Mouse (Mus musculus) ES-E14 (cell line): ENCODE measurements around the gene Lin7a. TPM values are rescaled to one million over a fixed set of nuclear protein-coding genes. Genes with fewer than 3 reads are reported as not detected.

Source experiments
- DNase-seq: peaks from one replicate; pipeline ENCODE4 v3.0.0-alpha.2; 2013; ENCODE audit warnings: low read depth, low spot score
- H3K27ac ChIP-seq: 2 replicates; pipeline ENCODE4 v1.5.1; 2012; ENCODE audit warnings: low read depth, mild to moderate bottlenecking, low read length, moderate library complexity, mixed read lengths; ENCODE audit not compliant: poor library complexity, insufficient read depth, severe bottlenecking
- H3K36me3 ChIP-seq: 2 replicates; pipeline ENCODE4 v1.6.1; 2012; ENCODE audit warnings: mild to moderate bottlenecking, low read length, moderate library complexity, mixed read lengths; ENCODE audit not compliant: control insufficient read depth, poor library complexity, insufficient read depth, severe bottlenecking
- H3K4me1 ChIP-seq, 2 experiments: fragments of 150-350 bp in 1 of 2; sonication (generic) in 1 of 2; 2 replicates each; pipeline ENCODE4 v1.6.1; 2012; ENCODE audit warnings: low read length in 2 of 2, mild to moderate bottlenecking in 1 of 2, mixed read lengths in 1 of 2; ENCODE audit not compliant: control insufficient read depth in 2 of 2, insufficient read depth in 2 of 2, poor library complexity in 1 of 2
- H3K4me3 ChIP-seq, 2 experiments: fragments of 150-350 bp in 1 of 2; sonication (generic) in 1 of 2; 2 replicates each; pipeline ENCODE4 v1.5.1; 2012; ENCODE audit warnings: low read length in 2 of 2, low read depth in 1 of 2, mild to moderate bottlenecking in 1 of 2, mixed read lengths in 1 of 2; ENCODE audit not compliant: insufficient read depth in 1 of 2, poor library complexity in 1 of 2, severe bottlenecking in 1 of 2
- H3K9ac ChIP-seq: 2 replicates; pipeline ENCODE4 v1.6.1; 2012; ENCODE audit warnings: low read depth, mild to moderate bottlenecking, low read length, mixed read lengths; ENCODE audit not compliant: poor library complexity, insufficient read depth, severe bottlenecking
- H3K9me3 ChIP-seq: fragments of 150-350 bp; sonication (generic); 2 replicates; pipeline ENCODE4 v1.6.1; 2012; ENCODE audit warnings: low read depth, mild to moderate bottlenecking, low read length; ENCODE audit not compliant: control insufficient read depth, insufficient read depth
- CHD2 ChIP-seq: IDR thresholded peaks from 2 replicates; pipeline ENCODE4 v1.6.1; 2014; ENCODE audit warnings: mild to moderate bottlenecking, low read depth, low read length, inconsistent platforms
- HCFC1 ChIP-seq: IDR thresholded peaks from 2 replicates; pipeline ENCODE4 v1.6.1; 2012; ENCODE audit warnings: low read length, inconsistent platforms, borderline replicate concordance; ENCODE audit not compliant: insufficient read depth
- MAFK ChIP-seq: IDR thresholded peaks from 2 replicates; pipeline ENCODE4 v1.6.1; 2014; ENCODE audit warnings: mild to moderate bottlenecking, low read depth, low read length, inconsistent platforms; ENCODE audit not compliant: insufficient read depth
- ZC3H11A ChIP-seq: IDR thresholded peaks from 2 replicates; pipeline ENCODE4 v1.6.1; 2012; ENCODE audit warnings: low read depth, mild to moderate bottlenecking, inconsistent platforms, low read length, borderline replicate concordance
- ZNF384 ChIP-seq: IDR thresholded peaks from 2 replicates; pipeline ENCODE4 v1.6.1; 2012; ENCODE audit warnings: low read depth, low read length, inconsistent platforms
- in situ Hi-C, 2 experiments: fragments of 600-800 bp; cut with MboI; formaldehyde crosslinking; loops; one replicate each; pipeline ENCODE4 v1.15.1; 2025; ENCODE audit warnings: low sequenced_read_pairs in 2 of 2, inconsistent platforms in 1 of 2; ENCODE audit not compliant: unreplicated experiment in 2 of 2
- total RNA-seq: library from RNA; depleted of rRNA; stranded (reverse); fragments of 300-350 nt; gene quantifications from 2 replicates; pipeline ENCODE4 v1.2.3, GENCODE M21; 2012

Lin7a gene
- total RNA-seq, 1 experiment, result 0.09 TPM

- no peak for DNase-seq
- no peaks in the 10 kb centered on the region for H3K4me1 ChIP-seq
- in situ Hi-C loops, result no loop called here
- TF ChIP-seq HCFC1, result no peak
- TF ChIP-seq MAFK, result no peak
- no peak overlapping the region for H3K9ac ChIP-seq
- peak overlapping the region; percentile 64 to 70; a peak in 2 of 4 replicates for H3K4me3 ChIP-seq
- H3K27ac ChIP-seq, result no peak overlapping the region
- H3K9me3 ChIP-seq, result no peaks in the 10 kb centered on the region
- H3K36me3 ChIP-seq, result no peaks in the 10 kb centered on the region
These were observed 1.3 kb downstream of the Lin7a start for GRCm38 (mm10) chr10:107272804-107273145.

GRCm38 (mm10) chr10:107273848-107274247, 2.4 kb downstream of the Lin7a start:
- no peaks in the 10 kb centered on the region for H3K4me1 ChIP-seq
- H3K27ac ChIP-seq, result no peak overlapping the region
- H3K9me3 ChIP-seq, result no peaks in the 10 kb centered on the region
- H3K36me3 ChIP-seq, result no peaks in the 10 kb centered on the region
- H3K9ac ChIP-seq, result no peak overlapping the region
- no peak overlapping the region for H3K4me3 ChIP-seq
- in situ Hi-C loops, result no loop called here
- TF ChIP-seq ZC3H11A, result no peak
- no peak for TF ChIP-seq ZNF384
- no peak for TF ChIP-seq CHD2
- no peak for TF ChIP-seq HCFC1
- TF ChIP-seq MAFK, result no peak
- peak; percentile 22 for DNase-seq

DNA sequence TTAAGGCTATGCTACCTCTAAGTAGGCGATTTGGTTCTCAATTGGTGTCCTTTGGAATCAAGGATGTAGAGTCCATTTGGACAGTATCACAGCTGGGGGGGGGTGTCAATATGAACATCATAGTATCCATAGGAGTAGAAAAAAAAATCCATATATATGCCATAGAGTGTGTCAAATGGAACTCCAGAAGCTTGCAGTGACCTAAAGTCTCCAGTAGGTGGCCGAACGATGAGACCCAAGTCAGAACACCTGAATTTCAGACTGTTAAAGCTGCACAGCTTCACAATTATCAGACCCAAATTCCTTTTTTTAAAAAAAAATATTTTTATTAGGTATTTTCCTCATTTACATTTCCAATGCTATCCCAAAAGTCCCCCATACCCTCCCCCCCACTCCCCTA, 3.3 kb downstream of the Lin7a start:
- no peaks in the 10 kb centered on the region for H3K4me1 ChIP-seq
- H3K9me3 ChIP-seq, result no peaks in the 10 kb centered on the region
- in situ Hi-C loops, result no loop called here
- H3K36me3 ChIP-seq, result no peaks in the 10 kb centered on the region
- H3K9ac ChIP-seq, result no peak overlapping the region
- H3K27ac ChIP-seq, result no peak overlapping the region
- DNase-seq, result peak; percentile 40
- no peak for TF ChIP-seq HCFC1
- no peak overlapping the region for H3K4me3 ChIP-seq

GRCm38 (mm10) chr10:107276647-107277046, 5.2 kb downstream of the Lin7a start:
- no peaks in the 10 kb centered on the region for H3K4me1 ChIP-seq
- in situ Hi-C loops, result no loop called here
- TF ChIP-seq HCFC1 (no peak), CHD2 (no peak), ZC3H11A (no peak), ZNF384 (no peak), MAFK (no peak)

DNA sequence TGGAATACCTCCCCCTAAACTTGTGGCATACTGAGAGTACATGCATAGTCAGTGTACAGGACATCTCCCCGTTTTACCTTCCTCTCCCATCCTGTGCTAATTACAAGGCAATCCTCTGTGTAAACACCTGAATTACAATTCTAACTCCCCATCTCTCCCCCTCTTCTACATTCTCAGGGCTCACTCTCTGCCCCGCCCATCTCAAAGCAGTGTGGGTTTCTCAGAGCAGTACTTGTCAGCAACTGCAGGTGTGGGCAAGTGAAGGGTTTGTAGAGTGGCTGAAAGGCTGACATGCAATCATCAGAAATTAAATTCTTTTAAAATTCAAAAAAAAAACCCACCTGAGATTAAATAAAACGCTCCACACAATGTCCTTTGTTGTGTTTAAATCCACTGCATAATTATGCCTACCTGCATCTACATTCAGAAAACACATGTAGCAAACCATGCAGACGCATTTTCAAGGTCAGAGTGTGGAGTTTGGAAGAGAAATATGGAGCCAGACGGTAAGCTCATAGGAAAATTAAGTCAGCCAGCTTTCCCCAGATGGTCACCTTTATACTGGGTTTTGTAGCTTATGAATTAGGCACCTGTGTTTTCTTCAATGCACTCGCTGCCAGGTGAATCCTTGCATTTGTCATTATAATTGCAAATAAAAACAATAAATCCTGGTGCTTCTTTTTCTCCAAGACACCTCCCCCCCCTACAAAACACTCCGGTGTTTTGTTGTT, 22.6 kb downstream of the Lin7a start:
- in situ Hi-C loops, result no loop called here
- Histone ChIP-seq H3K36me3 (no peaks in the 10 kb centered on the region), H3K4me3 (no peak overlapping the region), H3K9me3 (no peaks in the 10 kb centered on the region), H3K27ac (no peak overlapping the region), H3K4me1 (no peaks in the 10 kb centered on the region), H3K9ac (no peak overlapping the region)
- TF ChIP-seq ZNF384, result no peak
- TF ChIP-seq HCFC1, result no peak
- no peak for TF ChIP-seq ZC3H11A
- TF ChIP-seq CHD2, result no peak
- TF ChIP-seq MAFK, result no peak
- no peak for DNase-seq

More at GRCm38 (mm10) chr10:107276647-107277046, 5.2 kb downstream of the Lin7a start:
- Histone ChIP-seq H3K27ac (no peak overlapping the region), H3K4me3 (no peak overlapping the region), H3K9ac (no peak overlapping the region), H3K9me3 (no peaks in the 10 kb centered on the region), H3K36me3 (no peaks in the 10 kb centered on the region)
- no peak for DNase-seq
